ENCODE assay signal across 12 mouse cellular contexts in genomic region chr7:145293859-145294258, GRCm38 (mm10). TPM values are rescaled to one million over a fixed set of nuclear protein-coding genes. Genes with fewer than 3 reads are reported as not detected.
DNase-seq lines count a peak whose midpoint lies in the region; ATAC-seq lines count a peak whose summit lies in the region.
"Had no signal": no experiment of that assay in that cellular context is flagged by ENCODE, and none has a peak within 500 bp of the region (broad histone marks: within the 10 kb centered on the region; RNA-seq: fewer than 3 reads in every experiment).

No protein-coding gene starts in this region.

- 36% methylated on average over 6 of the region's 6 CpGs for WGBS in hindbrain, embryonic 14.5 days

- H3K4me3 ChIP-seq in hindbrain, embryonic 14.5 days (replicated peaks; ENCODE audit: low read length): no peak overlapping the region

- H3K27me3 ChIP-seq in hindbrain, embryonic 14.5 days (ENCODE audit: control insufficient read depth, insufficient read depth, low read length): no peaks in the 10 kb centered on the region

- no peak overlapping the region for H3K27ac ChIP-seq in hindbrain, embryonic 14.5 days

- no peaks in the 10 kb centered on the region for H3K9me3 ChIP-seq in hindbrain, embryonic 14.5 days (ENCODE audit: control insufficient read depth, low read length)

- H3K9ac ChIP-seq in hindbrain, embryonic 14.5 days: no peak overlapping the region

- no peak for ATAC-seq in hindbrain, embryonic 14.5 days (ENCODE audit: low FRiP score)

- DNase-seq in gastrocnemius, postnatal 10 days: peak; percentile 42
- DNase-seq in gastrocnemius, postnatal 4 days (ENCODE audit: low spot score in 2 of 2): no peak
- DNase-seq in thymus, postnatal 14 days: peak; percentile 24
- no peak for DNase-seq in thymus, adult 18-20 months
- DNase-seq in cerebellum, postnatal 25 days: peak; percentile 48 to 69
- no peak for DNase-seq in frontal cortex, postnatal 10 days (ENCODE audit: low spot score in 2 of 2)
- no peak for DNase-seq in hindbrain, embryonic 14.5 days (ENCODE audit: low spot score)
- no peak for DNase-seq in left cerebral cortex, adult 11 months (ENCODE audit: low spot score)
- DNase-seq: kidney, adult 9 months had no signal

- H3K4me1 ChIP-seq in hindbrain, embryonic 14.5 days (replicated peaks; ENCODE audit: control insufficient read depth, insufficient read depth, low read length): no peaks in the 10 kb centered on the region

- no peak overlapping the region for H3K4me2 ChIP-seq in hindbrain, embryonic 14.5 days (replicated peaks)

- H3K36me3 ChIP-seq in hindbrain, embryonic 14.5 days (replicated peaks; ENCODE audit: control insufficient read depth, insufficient read depth): no peaks in the 10 kb centered on the region

RNA-seq across cellular contexts. Expression of gene Mrgprf, which starts 6.8 kb away (rescaled TPM):
- 1 to 10 TPM; 5.6 to 9.3 TPM for total RNA-seq in gastrocnemius, postnatal 10 days (2021)
- total RNA-seq in gastrocnemius, postnatal 4 days (2021): 10 to 100 TPM; 13.1 to 15.8 TPM
- polyA plus RNA-seq in hindbrain, embryonic 14.5 days (2014; fragmentation: Nextera tagmentation; extraction: Ambion mirVana): 2.3 and 3.1 TPM in 2 replicates
- total RNA-seq: liver, adult 2 months had no signal

RNA-seq across cellular contexts. Expression of gene Tpcn2, which starts 10.0 kb away (rescaled TPM):
- 1 to 10 TPM; 3.6 to 7.2 TPM for total RNA-seq in gastrocnemius, postnatal 10 days (2021)
- 10 to 100 TPM in 1 of 2 experiments, 1 to 10 TPM in 1; 9.4 to 11.7 TPM for total RNA-seq in gastrocnemius, postnatal 4 days (2021)
- 0.95 and 1.3 TPM in 2 replicates for polyA plus RNA-seq in hindbrain, embryonic 14.5 days (2014; fragmentation: Nextera tagmentation; extraction: Ambion mirVana)

RNA-seq across cellular contexts. Expression of gene Mrgprd, which starts 20.8 kb away (rescaled TPM):
- not detected for total RNA-seq in gastrocnemius, postnatal 10 days (2021)
- under 1 TPM; 0.08 to 0.10 TPM for total RNA-seq in gastrocnemius, postnatal 4 days (2021)
- 0.18 TPM in 1 of 2 replicates, not detected in the other for polyA plus RNA-seq in hindbrain, embryonic 14.5 days (2014; fragmentation: Nextera tagmentation; extraction: Ambion mirVana)
- total RNA-seq: liver, adult 2 months had no signal
- polyA plus RNA-seq: gonadal fat pad, adult 2 months; liver, adult 2 months; spleen, adult 2 months had no signal

Comparison
In these comparisons a context has a peak if more than half of its experiments do, and no peak if none do; other contexts are left out.
1. DNase-seq: peak in gastrocnemius, postnatal 10 days (single experiment), thymus, postnatal 14 days (single experiment) and cerebellum, postnatal 25 days (2 of 2); none in gastrocnemius, postnatal 4 days (0 of 2), thymus, adult 18-20 months (0 of 2), frontal cortex, postnatal 10 days (0 of 2), hindbrain, embryonic 14.5 days (single experiment) and left cerebral cortex, adult 11 months (single experiment).